Mouse (Mus musculus) gastrocnemius, postnatal 25 days (tissue): ENCODE measurements around the gene Nsmce4a. TPM values are rescaled to one million over a fixed set of nuclear protein-coding genes. Genes with fewer than 3 reads are reported as not detected.
A peak's percentile ranks its signal among the peaks of the same experiment; 100 is the strongest.
"Not testable (repeated sequence)": the region's sequence is repeated elsewhere in the genome, so short reads cannot be mapped to it uniquely, and the experiment has no call there.

Experiments
- DNase-seq: peaks from one replicate; pipeline ENCODE4 v3.0.0; 2022
- long read RNA-seq, 2 experiments: library from polyadenylated mRNA; stranded (forward); transcript quantifications; one replicate each; pipeline ENCODE4 v2.0.0; 2021
- total RNA-seq, 2 experiments: library from RNA; stranded (reverse); gene quantifications; 1 replicate in 1 of 2; 2 replicates in 1 of 2; pipeline ENCODE4 v1.2.3; 2021

Gene Nsmce4a
- total RNA-seq, result 10 to 100 TPM; 25.8 to 26.5 TPM
- long read RNA-seq, experiment 1, transcript Nsmce4a-202 (11 exons, 1,435 nt), result major isoform, 37 of 81 reads
- long read RNA-seq, experiment 1, partial matches to known transcripts, result 1 of 81 reads
- long read RNA-seq, experiment 1, other reads (novel, unspliced or antisense), result 43 of 81 reads
- long read RNA-seq, experiment 2, transcript Nsmce4a-202 (11 exons, 1,435 nt), result major isoform, 32 of 59 reads
- long read RNA-seq, experiment 2, partial matches to known transcripts, result 0 of 59 reads
- long read RNA-seq, experiment 2, other reads (novel, unspliced or antisense), result 27 of 59 reads

GRCm38 (mm10) chr7:130572821-130573220, at the start of gene Nsmce4a:
Gene Nsmce4a, minus strand, starts transcription at chr7:130573118.
- DNase-seq, result no peak

- DNase-seq, result peak; percentile 53
Observed at GRCm38 (mm10) chr7:130622359-130622758, 49.4 kb upstream of the Nsmce4a start.

GRCm38 (mm10) chr7:130621953-130622352, 49.0 kb upstream of the Nsmce4a start:
- DNase-seq, result no peak

- DNase-seq, result no peak
Observed at GRCm38 (mm10) chr7:130621068-130621467, 48.1 kb upstream of the Nsmce4a start.

GRCm38 (mm10) chr7:130617591-130617990, 44.7 kb upstream of the Nsmce4a start:
- DNase-seq, result no peak

- peak; percentile 36 for DNase-seq
Observed at GRCm38 (mm10) chr7:130613973-130614372, 41.1 kb upstream of the Nsmce4a start.

GRCm38 (mm10) chr7:130606958-130607357, 34.0 kb upstream of the Nsmce4a start:
- no peak for DNase-seq

GRCm38 (mm10) chr7:130605111-130605510, 32.2 kb upstream of the Nsmce4a start:
- DNase-seq, result no peak

- DNase-seq, result no peak
Observed at GRCm38 (mm10) chr7:130604390-130604789, 31.5 kb upstream of the Nsmce4a start.

GRCm38 (mm10) chr7:130603556-130603955, 30.6 kb upstream of the Nsmce4a start:
- no peak for DNase-seq

GRCm38 (mm10) chr7:130602804-130603203, 29.9 kb upstream of the Nsmce4a start:
- DNase-seq, result no peak

GRCm38 (mm10) chr7:130600546-130600945, 27.6 kb upstream of the Nsmce4a start:
- no peak for DNase-seq

GRCm38 (mm10) chr7:130600074-130600473, 27.2 kb upstream of the Nsmce4a start:
- no peak for DNase-seq

- DNase-seq, result no peak
Observed at GRCm38 (mm10) chr7:130597546-130597945, 24.6 kb upstream of the Nsmce4a start.

- DNase-seq, result peak; percentile 60
Observed at GRCm38 (mm10) chr7:130596079-130596855, 23.3 kb upstream of the Nsmce4a start.

- not testable (repeated sequence) for DNase-seq
Observed at GRCm38 (mm10) chr7:130593375-130594239, 20.7 kb upstream of the Nsmce4a start.

- not testable (repeated sequence) for DNase-seq
Observed at GRCm38 (mm10) chr7:130592975-130593374, 20.1 kb upstream of the Nsmce4a start.

- DNase-seq, result no peak
Observed at GRCm38 (mm10) chr7:130590845-130591437, 18.0 kb upstream of the Nsmce4a start.

GRCm38 (mm10) chr7:130590081-130590828, 17.3 kb upstream of the Nsmce4a start:
- no peak for DNase-seq

- no peak for DNase-seq
Observed at GRCm38 (mm10) chr7:130586521-130587072, 13.7 kb upstream of the Nsmce4a start.

GRCm38 (mm10) chr7:130578607-130579006, 5.7 kb upstream of the Nsmce4a start:
- no peak for DNase-seq
